Mouse (Mus musculus): ENCODE results near the gene Zfp619. TPM values are rescaled to one million over a fixed set of nuclear protein-coding genes. Genes with fewer than 3 reads are reported as not detected.

Zfp619 gene
- polyA plus RNA-seq, 1 experiment from 2014 or later, result 0.81 TPM

DNA sequence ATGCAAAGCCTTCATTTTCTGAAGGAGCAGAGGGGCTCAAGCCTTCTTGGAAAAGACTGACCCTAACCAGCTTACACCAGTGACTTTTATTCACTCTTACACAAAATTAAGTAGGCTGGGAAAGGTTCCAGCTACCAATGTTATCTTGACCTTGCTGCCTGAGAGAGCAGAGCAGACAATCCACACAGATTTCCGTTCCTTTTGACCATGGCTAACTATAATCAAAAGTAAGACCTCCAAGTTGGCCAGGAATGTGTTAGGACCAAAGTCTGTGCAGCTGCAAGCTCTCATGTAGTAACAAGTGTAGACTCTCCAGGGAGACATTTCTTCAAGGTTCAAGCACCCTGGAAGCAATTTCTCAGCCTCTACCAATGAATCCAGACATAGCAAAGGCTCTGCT lies 25.6 kb downstream of the Zfp619 start:
- WGBS, result 73% methylated on average over 1 of the region's 1 CpGs
- Histone ChIP-seq H3K9ac (ENCODE audit: low read depth, low read length) (no peak overlapping the region), H3K27ac (ENCODE audit: low read length) (no peak overlapping the region), H3K4me1 (ENCODE audit: control insufficient read depth, insufficient read depth, low read length) (peaks cover 6% of the 10 kb centered on the region; the same call in 1 of the 2 replicates), H3K4me2 (ENCODE audit: low read depth, low read length) (no peak overlapping the region), H3K27me3 (replicated peaks; ENCODE audit: control insufficient read depth, insufficient read depth, low read length) (no peaks in the 10 kb centered on the region), H3K9me3 (ENCODE audit: control insufficient read depth, low read length) (no peaks in the 10 kb centered on the region), H3K36me3 (ENCODE audit: control insufficient read depth, insufficient read depth, low read length) (no peaks in the 10 kb centered on the region), H3K4me3 (ENCODE audit: low read length) (no peak overlapping the region)
- no peak for ATAC-seq

DNA sequence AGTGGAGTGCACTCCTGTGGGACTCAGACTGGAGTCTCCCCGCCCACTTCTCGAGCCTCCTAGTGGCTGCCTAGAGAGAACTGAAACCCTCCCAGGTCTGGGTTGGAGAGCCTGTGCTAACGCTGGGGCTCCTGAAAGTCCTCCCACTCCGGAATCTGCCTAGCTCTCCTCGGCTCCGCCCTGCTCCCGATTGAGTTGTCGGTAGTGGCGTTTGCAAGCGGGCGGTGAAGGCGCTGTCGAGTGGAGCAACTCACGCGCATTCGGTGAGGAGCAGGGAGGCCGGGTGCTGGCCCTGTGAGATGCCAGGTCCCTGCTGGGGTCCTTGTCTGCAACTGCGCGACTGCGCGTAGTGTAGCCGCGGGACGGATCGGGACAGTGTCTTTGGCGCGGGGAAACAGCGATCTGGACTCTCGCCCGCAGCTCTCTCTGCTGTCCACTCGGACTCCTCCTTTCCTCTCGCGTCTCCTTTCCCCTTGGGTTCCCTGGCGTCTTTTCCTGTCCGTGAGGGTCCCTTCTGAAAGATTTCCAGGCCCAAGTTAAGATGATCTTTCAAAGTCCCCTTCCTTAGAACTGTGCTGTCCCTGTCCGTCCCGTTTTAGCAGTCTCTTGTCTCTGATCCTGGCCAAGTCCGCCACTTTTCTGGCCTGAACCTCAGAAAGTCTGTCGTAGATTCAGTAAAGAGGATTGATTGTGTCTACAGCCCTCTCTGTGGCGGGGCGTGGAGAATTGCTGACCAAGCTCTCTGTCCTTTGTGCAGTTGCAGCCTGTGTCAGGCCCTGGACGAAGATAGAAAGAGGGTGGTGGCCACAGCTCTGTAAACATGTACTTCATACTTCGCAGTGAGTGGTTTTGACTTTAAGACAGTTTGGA lies 26.9 kb downstream of the Zfp619 start:
- H3K9me3 ChIP-seq (ENCODE audit: control insufficient read depth, low read length), result no peaks in the 10 kb centered on the region
- peak overlapping the region; percentile 95 for H3K27ac ChIP-seq (ENCODE audit: low read length)
- peak overlapping the region; percentile 85 for H3K9ac ChIP-seq (ENCODE audit: low read depth, low read length)
- peak; percentile 99 for ATAC-seq
- no peaks in the 10 kb centered on the region for H3K27me3 ChIP-seq (replicated peaks; ENCODE audit: control insufficient read depth, insufficient read depth, low read length)
- no peaks in the 10 kb centered on the region for H3K36me3 ChIP-seq (ENCODE audit: control insufficient read depth, insufficient read depth, low read length)
- peak overlapping the region; percentile 65 for H3K4me2 ChIP-seq (ENCODE audit: low read depth, low read length)
- peaks cover 6% of the 10 kb centered on the region; the same call in 1 of the 2 replicates for H3K4me1 ChIP-seq (ENCODE audit: control insufficient read depth, insufficient read depth, low read length)
- peak overlapping the region; percentile 73 for H3K4me3 ChIP-seq (ENCODE audit: low read length)
- under 1% methylated on average over 43 of the region's 43 CpGs for WGBS

DNA sequence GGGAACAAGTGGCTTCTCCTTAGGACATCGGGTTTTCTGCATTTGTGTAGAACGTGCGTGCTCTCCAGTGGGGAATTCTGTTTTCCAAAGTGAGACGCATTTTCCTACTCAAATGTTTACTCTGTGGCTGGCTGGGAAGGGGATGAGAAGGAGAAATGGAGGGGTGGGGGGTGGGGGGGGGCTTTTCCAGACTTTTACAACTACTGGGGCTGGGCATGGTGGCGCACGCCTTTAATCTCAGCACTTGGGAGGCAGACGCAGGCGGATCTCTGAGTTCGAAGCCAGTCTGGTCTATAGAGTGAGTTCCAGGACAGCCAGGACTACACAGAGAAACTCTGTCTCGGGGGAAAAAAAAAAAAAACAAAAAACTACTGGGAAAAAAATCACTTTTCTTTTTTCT lies 27.6 kb downstream of the Zfp619 start:
- Histone ChIP-seq H3K27me3 (replicated peaks; ENCODE audit: control insufficient read depth, insufficient read depth, low read length) (no peaks in the 10 kb centered on the region), H3K4me1 (ENCODE audit: control insufficient read depth, insufficient read depth, low read length) (peaks cover 6% of the 10 kb centered on the region; the same call in 1 of the 2 replicates), H3K9ac (ENCODE audit: low read depth, low read length) (peak overlapping the region; percentile 85), H3K4me3 (ENCODE audit: low read length) (peak overlapping the region; percentile 73), H3K27ac (ENCODE audit: low read length) (peak overlapping the region; percentile 95), H3K4me2 (ENCODE audit: low read depth, low read length) (peak overlapping the region; percentile 65), H3K9me3 (ENCODE audit: control insufficient read depth, low read length) (no peaks in the 10 kb centered on the region), H3K36me3 (ENCODE audit: control insufficient read depth, insufficient read depth, low read length) (no peaks in the 10 kb centered on the region)
- WGBS, result 26% methylated on average over 10 of the region's 10 CpGs
- no peak for ATAC-seq

DNA sequence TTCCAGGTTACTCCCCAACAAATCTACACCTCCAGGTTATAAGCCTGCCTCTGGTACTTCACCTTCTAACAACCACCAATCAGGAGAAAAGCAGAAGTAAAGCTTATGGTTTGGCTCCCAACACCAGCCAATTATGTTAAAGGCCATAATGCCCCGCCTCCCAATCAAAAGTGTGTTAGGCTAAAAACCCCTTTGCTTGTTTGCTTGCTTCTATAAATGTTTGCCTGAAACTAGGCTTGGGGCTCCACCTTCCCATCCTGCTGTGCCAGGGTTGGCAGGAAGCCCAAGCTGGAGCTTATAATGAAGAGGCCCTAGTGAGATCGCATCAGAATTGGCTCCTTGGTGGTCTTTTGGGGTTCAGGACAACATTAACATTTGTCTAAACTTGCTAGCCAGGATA lies 31.8 kb downstream of the Zfp619 start:
- no peaks in the 10 kb centered on the region for H3K36me3 ChIP-seq (ENCODE audit: control insufficient read depth, insufficient read depth, low read length)
- 81% methylated on average over 2 of the region's 2 CpGs for WGBS
- H3K27ac ChIP-seq (ENCODE audit: low read length), result no peak overlapping the region
- H3K4me2 ChIP-seq (ENCODE audit: low read depth, low read length), result no peak overlapping the region
- H3K9me3 ChIP-seq (ENCODE audit: control insufficient read depth, low read length), result no peaks in the 10 kb centered on the region
- no peak overlapping the region for H3K4me3 ChIP-seq (ENCODE audit: low read length)
- H3K9ac ChIP-seq (ENCODE audit: low read depth, low read length), result no peak overlapping the region
- no peak for ATAC-seq
- peaks cover 9% of the 10 kb centered on the region for H3K4me1 ChIP-seq (ENCODE audit: control insufficient read depth, insufficient read depth, low read length)
- no peaks in the 10 kb centered on the region for H3K27me3 ChIP-seq (replicated peaks; ENCODE audit: control insufficient read depth, insufficient read depth, low read length)

DNA sequence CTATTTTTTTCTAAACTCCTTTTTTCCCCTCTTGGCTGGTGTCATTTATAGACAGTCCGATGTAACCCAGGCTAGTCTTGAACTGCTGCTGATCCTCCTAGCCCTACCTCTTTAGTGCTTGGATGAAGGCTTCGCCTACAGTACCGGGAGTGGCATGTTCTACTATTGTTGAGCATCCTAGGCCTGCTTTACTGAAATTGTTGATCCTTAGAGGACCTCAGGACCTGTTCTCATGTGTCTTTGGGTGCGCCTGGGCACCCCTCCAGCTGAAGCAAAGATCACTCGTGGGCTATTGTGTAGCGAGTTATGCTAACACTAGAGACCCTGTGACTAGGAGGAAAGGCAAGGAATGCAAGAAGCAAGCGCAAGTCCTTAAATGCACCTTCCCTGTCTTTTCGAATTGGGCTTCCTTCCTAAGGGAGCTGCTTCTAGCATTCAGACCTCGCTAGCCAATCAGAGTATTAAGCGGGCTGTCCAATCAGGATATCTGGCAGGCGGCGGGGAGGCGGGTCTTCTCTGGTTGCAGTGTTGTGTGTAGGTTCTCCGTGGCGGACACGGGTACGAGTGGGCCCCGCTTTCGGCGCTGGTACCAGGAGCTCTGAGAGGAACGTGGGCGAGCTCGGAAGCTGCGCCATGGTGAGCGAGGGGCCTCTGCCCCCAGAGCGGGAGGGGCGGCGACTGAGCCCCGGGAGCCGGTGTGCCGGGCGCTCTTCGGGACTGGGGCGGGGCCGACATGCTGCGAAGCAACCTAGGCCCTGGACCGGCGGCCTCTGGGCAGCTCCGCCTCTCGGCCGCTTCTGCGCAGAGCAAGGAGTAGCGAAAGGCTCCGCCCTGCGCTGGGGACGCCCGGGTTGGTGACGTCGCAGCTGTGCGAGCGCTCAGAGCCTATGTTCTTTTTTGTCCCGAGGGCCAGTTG lies 34.7 kb downstream of the Zfp619 start:
- WGBS, result 3% methylated on average over 52 of the region's 52 CpGs
- ATAC-seq, result peak; percentile 100
- H3K4me2 ChIP-seq (ENCODE audit: low read depth, low read length), result peak overlapping the region; percentile 69
- H3K4me1 ChIP-seq (ENCODE audit: control insufficient read depth, insufficient read depth, low read length), result peaks cover 3% of the 10 kb centered on the region
- H3K9me3 ChIP-seq (ENCODE audit: control insufficient read depth, low read length), result no peaks in the 10 kb centered on the region
- peak overlapping the region; percentile 83 for H3K9ac ChIP-seq (ENCODE audit: low read depth, low read length)
- H3K27me3 ChIP-seq (replicated peaks; ENCODE audit: control insufficient read depth, insufficient read depth, low read length), result no peaks in the 10 kb centered on the region
- peak overlapping the region; percentile 96 for H3K27ac ChIP-seq (ENCODE audit: low read length)
- H3K36me3 ChIP-seq (ENCODE audit: control insufficient read depth, insufficient read depth, low read length), result no peaks in the 10 kb centered on the region
- H3K4me3 ChIP-seq (ENCODE audit: low read length), result peak overlapping the region; percentile 83

DNA sequence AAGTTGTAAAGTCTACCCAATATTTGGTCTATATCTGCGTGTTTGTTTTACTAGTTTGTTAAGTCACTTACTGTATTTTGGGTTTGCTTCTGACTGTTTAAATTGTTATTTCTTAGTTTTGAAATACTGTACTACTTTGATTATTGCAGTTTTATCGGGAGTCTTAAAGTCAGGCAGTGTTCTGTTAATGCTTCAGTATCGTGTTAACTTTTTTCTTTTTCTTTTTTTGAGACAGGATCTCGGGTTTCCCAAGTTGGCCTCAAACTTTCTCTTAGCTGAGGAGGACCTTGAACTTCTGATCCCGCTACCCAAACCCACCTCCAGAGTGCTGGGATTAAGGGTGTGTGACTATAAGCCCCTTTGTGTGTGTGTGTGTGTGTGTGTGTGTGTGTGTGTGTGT lies 35.4 kb downstream of the Zfp619 start:
- WGBS, result 3% methylated on average over 5 of the region's 5 CpGs
- Histone ChIP-seq H3K36me3 (ENCODE audit: control insufficient read depth, insufficient read depth, low read length) (no peaks in the 10 kb centered on the region), H3K27me3 (replicated peaks; ENCODE audit: control insufficient read depth, insufficient read depth, low read length) (no peaks in the 10 kb centered on the region), H3K4me1 (ENCODE audit: control insufficient read depth, insufficient read depth, low read length) (peaks cover 3% of the 10 kb centered on the region), H3K4me3 (ENCODE audit: low read length) (peak overlapping the region; percentile 83), H3K27ac (ENCODE audit: low read length) (no peak overlapping the region), H3K9ac (ENCODE audit: low read depth, low read length) (peak overlapping the region; percentile 83), H3K9me3 (ENCODE audit: control insufficient read depth, low read length) (no peaks in the 10 kb centered on the region), H3K4me2 (ENCODE audit: low read depth, low read length) (peak overlapping the region; percentile 69)
- ATAC-seq, result no peak

DNA sequence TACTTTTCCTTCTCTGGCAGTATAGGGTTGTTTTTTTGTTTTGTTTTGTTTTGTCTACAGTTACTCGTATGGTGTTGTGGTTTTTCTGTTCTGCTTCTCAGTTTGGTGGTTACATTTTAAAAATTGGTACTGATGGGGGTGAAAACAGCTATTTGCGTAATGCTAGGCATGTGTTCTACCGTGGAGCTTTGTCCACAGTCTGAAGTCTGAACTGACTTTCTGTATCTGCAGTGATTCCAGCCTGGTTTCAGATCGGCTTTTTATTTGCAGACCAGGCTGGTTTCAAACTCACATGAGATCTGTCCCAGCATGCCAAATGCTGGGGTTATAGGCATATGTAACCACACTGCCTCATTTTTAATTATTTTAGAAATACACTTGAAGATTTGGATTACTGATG lies 36.3 kb downstream of the Zfp619 start:
- 78% methylated on average over 4 of the region's 4 CpGs for WGBS
- no peaks in the 10 kb centered on the region for H3K36me3 ChIP-seq (ENCODE audit: control insufficient read depth, insufficient read depth, low read length)
- no peak overlapping the region for H3K4me2 ChIP-seq (ENCODE audit: low read depth, low read length)
- H3K4me1 ChIP-seq (ENCODE audit: control insufficient read depth, insufficient read depth, low read length), result peaks cover 3% of the 10 kb centered on the region
- no peak overlapping the region for H3K4me3 ChIP-seq (ENCODE audit: low read length)
- no peaks in the 10 kb centered on the region for H3K27me3 ChIP-seq (replicated peaks; ENCODE audit: control insufficient read depth, insufficient read depth, low read length)
- no peak for ATAC-seq
- no peak overlapping the region for H3K9ac ChIP-seq (ENCODE audit: low read depth, low read length)
- H3K27ac ChIP-seq (ENCODE audit: low read length), result no peak overlapping the region
- no peaks in the 10 kb centered on the region for H3K9me3 ChIP-seq (ENCODE audit: control insufficient read depth, low read length)

DNA sequence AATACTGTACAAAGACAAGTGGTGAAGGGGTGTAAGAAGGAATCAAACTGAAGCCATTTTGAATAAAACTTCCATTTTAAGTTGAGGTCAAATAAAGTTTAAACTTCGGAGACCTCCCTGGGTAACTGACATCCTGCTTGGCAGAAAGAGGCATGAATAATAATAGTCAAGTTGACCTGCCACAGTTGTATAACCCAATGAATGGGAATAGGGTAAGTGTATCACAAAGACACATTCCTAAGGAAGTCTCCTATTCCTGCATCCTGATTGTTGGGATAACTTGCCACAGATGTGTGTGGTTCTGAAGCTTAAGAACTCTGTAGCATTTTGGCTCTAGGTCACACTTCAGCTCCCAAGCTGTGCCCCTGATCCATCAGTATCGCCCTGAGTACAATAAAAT lies 62.5 kb downstream of the Zfp619 start:
- H3K4me1 ChIP-seq (ENCODE audit: control insufficient read depth, insufficient read depth, low read length), result no peaks in the 10 kb centered on the region
- H3K9me3 ChIP-seq (ENCODE audit: control insufficient read depth, low read length), result no peaks in the 10 kb centered on the region
- no peak overlapping the region for H3K9ac ChIP-seq (ENCODE audit: low read depth, low read length)
- no peak overlapping the region for H3K4me2 ChIP-seq (ENCODE audit: low read depth, low read length)
- H3K36me3 ChIP-seq (ENCODE audit: control insufficient read depth, insufficient read depth, low read length), result no peaks in the 10 kb centered on the region
- WGBS, result 83% methylated on average over 2 of the region's 2 CpGs
- no peak overlapping the region for H3K27ac ChIP-seq (ENCODE audit: low read length)
- ATAC-seq, result no peak
- no peak overlapping the region for H3K4me3 ChIP-seq (ENCODE audit: low read length)
- H3K27me3 ChIP-seq (replicated peaks; ENCODE audit: control insufficient read depth, insufficient read depth, low read length), result no peaks in the 10 kb centered on the region

DNA sequence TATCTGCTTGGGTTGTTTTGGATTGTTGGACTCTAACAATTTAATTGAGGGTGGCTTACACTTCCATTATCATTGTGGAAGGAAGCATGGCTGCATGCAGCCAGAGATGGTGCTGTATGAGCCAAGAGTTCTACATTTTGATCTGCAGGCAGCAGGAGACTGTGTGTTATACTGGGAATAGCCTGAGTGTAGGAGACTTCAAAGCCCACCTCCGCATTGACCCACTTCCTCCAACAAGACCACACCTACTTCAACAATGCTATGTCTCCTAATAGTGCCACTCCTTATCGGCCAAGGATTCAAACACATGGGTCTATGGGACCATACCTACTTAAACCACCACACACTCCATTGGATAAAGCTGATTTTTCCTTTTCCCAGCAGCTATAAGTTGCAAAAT lies 63.0 kb downstream of the Zfp619 start:
- 94% methylated on average over 2 of the region's 2 CpGs for WGBS
- no peak overlapping the region for H3K4me2 ChIP-seq (ENCODE audit: low read depth, low read length)
- H3K9me3 ChIP-seq (ENCODE audit: control insufficient read depth, low read length), result no peaks in the 10 kb centered on the region
- no peaks in the 10 kb centered on the region for H3K36me3 ChIP-seq (ENCODE audit: control insufficient read depth, insufficient read depth, low read length)
- H3K27me3 ChIP-seq (replicated peaks; ENCODE audit: control insufficient read depth, insufficient read depth, low read length), result no peaks in the 10 kb centered on the region
- H3K4me3 ChIP-seq (ENCODE audit: low read length), result no peak overlapping the region
- no peaks in the 10 kb centered on the region for H3K4me1 ChIP-seq (ENCODE audit: control insufficient read depth, insufficient read depth, low read length)
- no peak overlapping the region for H3K9ac ChIP-seq (ENCODE audit: low read depth, low read length)
- H3K27ac ChIP-seq (ENCODE audit: low read length), result no peak overlapping the region
- ATAC-seq, result no peak

Data from intestine, embryonic 16.5 days (tissue).